ENCODE assay signal across 35 mouse cellular contexts in the genomic region with DNA sequence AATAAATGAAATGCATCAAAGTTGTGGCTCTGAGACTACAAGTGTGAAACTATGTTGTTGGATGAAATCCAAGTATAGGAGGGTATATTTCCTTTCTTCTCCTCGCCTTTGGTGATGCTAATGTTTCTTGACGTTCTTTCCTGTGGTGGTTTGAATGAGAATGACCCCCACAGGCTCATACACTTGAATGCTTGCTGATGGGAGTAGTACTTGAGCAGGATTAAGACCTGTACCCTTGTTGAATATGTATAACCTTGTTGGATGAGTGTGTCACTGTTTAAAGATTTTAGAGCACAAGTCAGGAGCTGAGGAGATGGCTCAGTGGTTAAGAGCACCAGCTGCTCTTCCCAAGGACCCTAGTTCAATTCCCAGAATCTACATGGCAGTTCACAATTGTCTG. TPM values are rescaled to one million over a fixed set of nuclear protein-coding genes. Genes with fewer than 3 reads are reported as not detected.
"Had no signal": no experiment of that assay in that cellular context is flagged by ENCODE, and none has a peak within 500 bp of the region (broad histone marks: within the 10 kb centered on the region; RNA-seq: fewer than 3 reads in every experiment).

No protein-coding gene starts in this region.

- ATAC-seq: hindbrain, embryonic 16.5 days; hindbrain, postnatal 0 days; inflammation-experienced regulatory T-cells, adult 6 months; intestine, embryonic 15.5 days; intestine, embryonic 16.5 days; intestine, postnatal 0 days had no signal

- H3K9ac ChIP-seq: heart, embryonic 12.5 days; heart, embryonic 13.5 days; heart, embryonic 15.5 days; hindbrain, embryonic 12.5 days; hindbrain, embryonic 13.5 days; hindbrain, embryonic 14.5 days; hindbrain, embryonic 15.5 days; intestine, embryonic 15.5 days; kidney, embryonic 15.5 days had no signal

- DNase-seq: heart, postnatal 10 days; heart, postnatal 14 days; heart, postnatal 36 days; heart, postnatal 4 days; kidney, adult 11 months; kidney, adult 18-20 months; kidney, adult 2 months; kidney, adult 8-10 months; kidney, adult 9 months; kidney, postnatal 10 days; kidney, postnatal 14 days; kidney, postnatal 25 days; kidney, postnatal 36 days; kidney, postnatal 4 days; layer of hippocampus, adult 9-11 months; layer of hippocampus, postnatal 36 days had no signal

- H3K4me2 ChIP-seq: heart, embryonic 11.5 days; heart, embryonic 12.5 days; heart, embryonic 13.5 days; heart, embryonic 15.5 days; hindbrain, embryonic 12.5 days; hindbrain, embryonic 13.5 days; hindbrain, embryonic 14.5 days; hindbrain, embryonic 15.5 days; intestine, embryonic 15.5 days; kidney, embryonic 15.5 days had no signal

- H3K9me3 ChIP-seq: heart, embryonic 10.5 days; heart, embryonic 12.5 days; heart, embryonic 13.5 days; heart, embryonic 15.5 days; hindbrain, embryonic 10.5 days; hindbrain, embryonic 12.5 days; hindbrain, embryonic 13.5 days; hindbrain, embryonic 15.5 days; intestine, embryonic 15.5 days; kidney, embryonic 15.5 days had no signal

- H3K27ac ChIP-seq: heart, embryonic 10.5 days; heart, embryonic 13.5 days; heart, embryonic 15.5 days; hindbrain, embryonic 10.5 days; hindbrain, embryonic 12.5 days; hindbrain, embryonic 13.5 days; hindbrain, embryonic 14.5 days; hindbrain, embryonic 15.5 days; hindbrain, postnatal 0 days; intestine, embryonic 15.5 days; kidney, embryonic 15.5 days; kidney, postnatal 0 days; layer of hippocampus, adult 2 months had no signal

- H3K4me1 ChIP-seq: heart, embryonic 10.5 days; heart, embryonic 12.5 days; heart, embryonic 13.5 days; heart, embryonic 15.5 days; hindbrain, embryonic 10.5 days; hindbrain, embryonic 12.5 days; hindbrain, embryonic 13.5 days; hindbrain, embryonic 15.5 days; intestine, embryonic 15.5 days; kidney, embryonic 15.5 days had no signal

- H3K27me3 ChIP-seq: heart, embryonic 12.5 days; heart, embryonic 13.5 days; heart, embryonic 15.5 days; hindbrain, embryonic 15.5 days; intestine, embryonic 15.5 days; kidney, embryonic 15.5 days had no signal

- H3K36me3 ChIP-seq: heart, embryonic 10.5 days; heart, embryonic 12.5 days; heart, embryonic 13.5 days; heart, embryonic 15.5 days; hindbrain, embryonic 10.5 days; hindbrain, embryonic 12.5 days; hindbrain, embryonic 13.5 days; hindbrain, embryonic 15.5 days; intestine, embryonic 15.5 days; kidney, embryonic 15.5 days had no signal

- H3K4me3 ChIP-seq: heart, embryonic 10.5 days; heart, embryonic 12.5 days; heart, embryonic 13.5 days; heart, embryonic 15.5 days; hindbrain, embryonic 10.5 days; hindbrain, embryonic 12.5 days; hindbrain, embryonic 13.5 days; hindbrain, embryonic 15.5 days; intestine, embryonic 15.5 days; kidney, embryonic 15.5 days; layer of hippocampus, adult 2 months had no signal

RNA-seq across cellular contexts. Expression of a gene that starts 6.4 kb away (rescaled TPM):
- polyA plus RNA-seq: inflammation-experienced regulatory T-cells, adult 6 months had no signal
